Mouse (Mus musculus) frontal cortex, postnatal 25 days (tissue): ENCODE data around the gene Lin52.

Experiments used
- DNase-seq, 2 experiments: peaks; one replicate each; pipeline ENCODE4 v3.0.0; 2022; ENCODE audit warnings: low spot score in 2 of 2

Lin52 gene

GRCm38 (mm10) chr12:84468701-84469100, 17.5 kb downstream of the Lin52 start:
- no peak for DNase-seq

- DNase-seq, result no peak
These were observed 27.7 kb downstream of the Lin52 start for GRCm38 (mm10) chr12:84478937-84479336.

GRCm38 (mm10) chr12:84481251-84481650, 30.0 kb downstream of the Lin52 start:
- DNase-seq, result no peak

- no peak for DNase-seq
These were observed 31.8 kb downstream of the Lin52 start for GRCm38 (mm10) chr12:84482778-84483585.

- DNase-seq, result no peak
These were observed 36.3 kb downstream of the Lin52 start for GRCm38 (mm10) chr12:84487324-84488056.

GRCm38 (mm10) chr12:84496795-84497194, 45.6 kb downstream of the Lin52 start:
- no peak for DNase-seq

GRCm38 (mm10) chr12:84500528-84501263, 49.5 kb downstream of the Lin52 start:
- DNase-seq, result no peak

GRCm38 (mm10) chr12:84501278-84501677, 50.1 kb downstream of the Lin52 start:
- no peak for DNase-seq

- no peak for DNase-seq
These were observed 55.6 kb downstream of the Lin52 start for GRCm38 (mm10) chr12:84506856-84507255.

GRCm38 (mm10) chr12:84512016-84512415, 60.8 kb downstream of the Lin52 start:
- no peak for DNase-seq

GRCm38 (mm10) chr12:84515486-84515885, 64.3 kb downstream of the Lin52 start:
- DNase-seq, result no peak

- no peak for DNase-seq
These were observed 65.4 kb downstream of the Lin52 start for GRCm38 (mm10) chr12:84516642-84517041.

- no peak for DNase-seq
These were observed 66.8 kb downstream of the Lin52 start for GRCm38 (mm10) chr12:84518018-84518417.

- no peak for DNase-seq
These were observed 72.5 kb downstream of the Lin52 start for GRCm38 (mm10) chr12:84523728-84524127.

GRCm38 (mm10) chr12:84524147-84525050, 73.2 kb downstream of the Lin52 start:
- DNase-seq, result no peak

GRCm38 (mm10) chr12:84525422-84525821, 74.2 kb downstream of the Lin52 start:
- no peak for DNase-seq

- no peak for DNase-seq
These were observed 79.2 kb downstream of the Lin52 start for GRCm38 (mm10) chr12:84530426-84530825.

GRCm38 (mm10) chr12:84531906-84532829, 80.9 kb downstream of the Lin52 start:
- DNase-seq, result peak in 1 of 2 experiments; percentile 4

GRCm38 (mm10) chr12:84532830-84533199, 81.6 kb downstream of the Lin52 start:
- no peak for DNase-seq
